ENCODE assay signal across 14 mouse cellular contexts in genomic region chr6:87998358-87998757, GRCm38 (mm10). TPM values are rescaled to one million over a fixed set of nuclear protein-coding genes. Genes with fewer than 3 reads are reported as not detected.
"Had no signal": no experiment of that assay in that cellular context is flagged by ENCODE, and none has a peak within 500 bp of the region (broad histone marks: within the 10 kb centered on the region; RNA-seq: fewer than 3 reads in every experiment).

No protein-coding gene starts in this region.

- H3K27me3 ChIP-seq: heart, embryonic 13.5 days; heart, embryonic 15.5 days; intestine, embryonic 15.5 days; limb, embryonic 12.5 days; liver, embryonic 13.5 days; liver, embryonic 15.5 days had no signal

- H3K4me3 ChIP-seq: heart, adult 2 months; heart, embryonic 13.5 days; heart, embryonic 15.5 days; hindbrain, embryonic 10.5 days; intestine, embryonic 15.5 days; limb, embryonic 10.5 days; limb, embryonic 12.5 days; liver, embryonic 13.5 days; liver, embryonic 15.5 days had no signal

- H3K4me2 ChIP-seq: heart, embryonic 11.5 days; heart, embryonic 13.5 days; heart, embryonic 15.5 days; hindbrain, embryonic 14.5 days; intestine, embryonic 15.5 days; limb, embryonic 12.5 days; liver, embryonic 11.5 days; liver, embryonic 13.5 days; liver, embryonic 15.5 days had no signal

- H3K27ac ChIP-seq: heart, adult 2 months; heart, embryonic 13.5 days; heart, embryonic 15.5 days; hindbrain, embryonic 10.5 days; hindbrain, embryonic 14.5 days; intestine, embryonic 15.5 days; limb, embryonic 10.5 days; limb, embryonic 12.5 days; liver, embryonic 13.5 days; liver, embryonic 15.5 days had no signal

- H3K9ac ChIP-seq: heart, embryonic 13.5 days; heart, embryonic 15.5 days; hindbrain, embryonic 14.5 days; intestine, embryonic 15.5 days; limb, embryonic 12.5 days; liver, embryonic 13.5 days; liver, embryonic 15.5 days; liver, postnatal 0 days had no signal

- H3K9me3 ChIP-seq: heart, embryonic 13.5 days; heart, embryonic 15.5 days; hindbrain, embryonic 10.5 days; intestine, embryonic 15.5 days; limb, embryonic 10.5 days; limb, embryonic 12.5 days; liver, embryonic 13.5 days; liver, embryonic 15.5 days had no signal

RNA-seq across cellular contexts. Expression of gene H1fx, which starts 16.9 kb away (rescaled TPM):
- polyA plus RNA-seq: inflammation-experienced regulatory T-cells, adult 6 months had no signal
